Mouse (Mus musculus) MEL (cell line): ENCODE data around the gene Mycn.

Experiments used
- CTCF ChIP-seq, 3 experiments: IDR thresholded peaks in 2 of 3; conservative IDR thresholded peaks in 1 of 3; 2 replicates each; pipeline ENCODE4 v1.5.1; 2011 to 2012; ENCODE audit warnings: low read length in 3 of 3, low read depth in 2 of 3, mild to moderate bottlenecking in 2 of 3, improper control_type of control experiment in 1 of 3, inconsistent platforms in 1 of 3, mixed read lengths in 1 of 3, moderate library complexity in 1 of 3; ENCODE audit not compliant: control insufficient read depth in 1 of 3, insufficient read depth in 1 of 3, poor library complexity in 1 of 3, severe bottlenecking in 1 of 3
- EP300 ChIP-seq, 2 experiments: IDR thresholded peaks; 2 replicates each; pipeline ENCODE4 v1.6.1; 2011; ENCODE audit warnings: improper control_type of control experiment in 2 of 2, low read length in 2 of 2, low read depth in 1 of 2, mild to moderate bottlenecking in 1 of 2
- POLR2AphosphoS2 ChIP-seq: IDR thresholded peaks from 2 replicates; pipeline ENCODE4 v1.6.1; 2011; ENCODE audit warnings: low read length, improper control_type of control experiment
- SMC3 ChIP-seq: IDR thresholded peaks from 2 replicates; pipeline ENCODE4 v1.6.1; 2011; ENCODE audit warnings: low read depth, low read length, improper control_type of control experiment

DNA sequence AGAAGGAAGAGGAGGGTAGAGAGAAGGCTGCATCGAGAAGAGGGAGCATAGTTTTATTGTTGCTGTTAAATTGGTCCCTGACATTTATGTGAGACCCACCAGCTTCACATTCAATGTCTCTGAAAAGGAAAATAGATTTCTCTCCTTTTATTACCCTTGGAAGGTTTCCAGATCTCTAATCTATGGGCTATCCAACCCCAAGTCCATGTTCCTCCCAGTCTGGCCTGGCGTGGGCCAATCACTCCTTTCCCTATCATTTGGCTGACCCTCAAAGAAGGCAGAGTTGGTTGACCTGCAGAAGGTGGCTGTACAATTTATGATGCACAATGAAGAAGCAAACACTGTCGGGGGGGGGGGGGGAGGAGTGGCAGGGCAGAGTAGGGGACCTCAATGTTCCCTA, 13.5 kb downstream of the Mycn start:
- no peak for TF ChIP-seq CTCF (IDR thresholded peaks at IDR 0.05 in 2 of 3, conservative IDR thresholded peaks at IDR 0.05 in 1 of 3; ENCODE audit: control insufficient read depth in 1 of 3, insufficient read depth in 1 of 3, low read depth in 2 of 3, low read length in 3 of 3, poor library complexity in 1 of 3, severe bottlenecking in 1 of 3)
- TF ChIP-seq EP300 (IDR thresholded peaks at IDR 0.05; ENCODE audit: low read depth in 1 of 2, low read length in 2 of 2), result no peak
- no peak for TF ChIP-seq SMC3
- no peak for TF ChIP-seq POLR2AphosphoS2
